Mouse (Mus musculus): ENCODE measurements around the gene Fkrp.

The Fkrp gene

GRCm38 (mm10) chr7:16816475-16817122, at the start of gene Fkrp:
Fkrp (minus strand) TSS chr7:16816732.
- peak in 1 of 2 experiments; percentile 41 for DNase-seq

- DNase-seq: peak in 1 of 2 experiments; percentile 57
Measured at GRCm38 (mm10) chr7:16859902-16860651, 43.5 kb upstream of the Fkrp start.

- DNase-seq: peak in 1 of 2 experiments; percentile 52
Measured at GRCm38 (mm10) chr7:16858336-16858735, 41.8 kb upstream of the Fkrp start.

DNA sequence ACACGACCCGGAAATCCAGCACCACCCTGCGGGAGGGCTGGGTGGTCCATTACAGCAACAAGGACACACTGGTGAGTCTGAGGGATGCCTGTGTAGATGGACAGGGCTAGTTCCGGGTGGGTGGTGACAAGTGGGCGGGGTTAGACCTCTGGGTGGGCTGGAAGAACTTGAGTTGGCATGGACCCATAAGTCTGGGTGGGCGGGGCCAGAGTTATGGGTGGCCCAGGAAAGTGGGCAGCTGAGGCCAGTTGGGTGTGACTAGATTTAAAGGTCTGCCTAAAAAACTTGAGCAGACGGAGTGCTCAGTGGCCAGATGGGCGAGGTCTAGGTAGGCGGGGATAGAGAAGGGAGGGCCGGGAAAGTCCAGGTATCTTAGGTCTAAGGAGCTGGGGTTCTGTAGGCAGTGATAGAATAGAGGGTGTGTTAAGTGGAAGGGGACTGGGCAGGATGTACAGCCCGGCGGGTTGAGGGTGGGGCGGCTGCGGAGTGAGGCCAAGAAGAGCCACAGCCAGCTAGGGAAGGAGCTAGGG, 36.8 kb upstream of the Fkrp start:
- DNase-seq: no peak

- DNase-seq: no peak
Measured at GRCm38 (mm10) chr7:16851636-16852035, 35.1 kb upstream of the Fkrp start.

GRCm38 (mm10) chr7:16848579-16848978, 32.0 kb upstream of the Fkrp start:
- peak in 1 of 2 experiments; percentile 40 for DNase-seq

GRCm38 (mm10) chr7:16847507-16847906, 31.0 kb upstream of the Fkrp start:
- no peak for DNase-seq

GRCm38 (mm10) chr7:16846775-16847174, 30.2 kb upstream of the Fkrp start:
- DNase-seq: no peak

DNA sequence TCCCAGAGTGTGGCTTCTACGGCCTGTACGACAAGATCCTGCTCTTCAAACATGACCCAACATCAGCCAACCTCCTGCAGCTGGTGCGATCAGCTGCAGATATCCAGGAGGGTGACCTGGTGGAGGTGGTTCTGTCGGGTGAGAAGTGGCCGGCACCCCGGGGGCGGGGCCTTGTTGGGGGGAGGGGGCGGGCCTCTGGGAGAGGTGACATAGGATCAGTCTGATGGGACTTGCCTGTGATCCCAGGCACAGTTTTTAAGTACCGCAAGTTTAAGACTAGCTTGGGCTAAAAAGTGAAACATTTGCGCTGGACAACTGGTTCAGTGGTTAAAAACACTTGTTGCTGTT, 29.3 kb upstream of the Fkrp start:
- no peak for DNase-seq

DNA sequence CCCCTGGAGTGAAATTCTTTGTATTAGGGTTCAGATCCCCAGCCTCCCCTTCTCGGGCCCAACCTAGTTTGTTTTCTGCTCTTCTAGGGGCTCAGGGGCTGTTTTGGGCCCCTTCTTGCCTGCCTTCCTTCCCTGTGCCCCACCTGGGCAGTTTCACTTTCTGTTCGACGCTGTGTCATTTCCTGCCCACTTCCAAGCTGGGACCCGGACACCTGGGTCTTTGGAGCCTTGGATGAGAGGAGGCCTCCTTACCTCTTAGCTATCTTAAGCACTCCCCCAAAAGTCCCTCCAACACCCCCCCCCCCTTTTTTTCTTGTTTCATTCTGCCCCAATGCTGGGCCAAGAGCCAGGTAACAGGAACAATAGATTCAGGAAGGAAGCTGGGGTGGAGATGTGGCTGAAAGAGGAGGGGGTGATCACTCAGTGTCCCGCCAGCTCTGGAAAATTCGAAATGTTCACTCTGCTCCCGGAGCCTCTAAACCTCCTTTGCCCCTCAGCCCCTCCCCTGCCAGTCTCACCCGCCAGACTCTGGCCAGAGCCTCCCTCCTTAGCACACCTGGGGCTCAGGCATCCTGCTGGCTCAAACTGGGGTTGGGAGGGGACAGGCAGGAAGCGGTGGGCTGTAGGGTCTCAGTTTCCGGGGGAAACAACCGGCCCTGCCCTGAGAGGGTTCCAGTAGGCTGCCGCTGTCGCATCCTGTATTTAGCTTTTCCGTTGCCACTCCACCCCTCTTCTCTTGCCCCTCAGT, 28.7 kb upstream of the Fkrp start:
- peak; percentile 43 to 45 for DNase-seq

- no peak for DNase-seq
Measured at GRCm38 (mm10) chr7:16844696-16845071, 28.2 kb upstream of the Fkrp start.

DNA sequence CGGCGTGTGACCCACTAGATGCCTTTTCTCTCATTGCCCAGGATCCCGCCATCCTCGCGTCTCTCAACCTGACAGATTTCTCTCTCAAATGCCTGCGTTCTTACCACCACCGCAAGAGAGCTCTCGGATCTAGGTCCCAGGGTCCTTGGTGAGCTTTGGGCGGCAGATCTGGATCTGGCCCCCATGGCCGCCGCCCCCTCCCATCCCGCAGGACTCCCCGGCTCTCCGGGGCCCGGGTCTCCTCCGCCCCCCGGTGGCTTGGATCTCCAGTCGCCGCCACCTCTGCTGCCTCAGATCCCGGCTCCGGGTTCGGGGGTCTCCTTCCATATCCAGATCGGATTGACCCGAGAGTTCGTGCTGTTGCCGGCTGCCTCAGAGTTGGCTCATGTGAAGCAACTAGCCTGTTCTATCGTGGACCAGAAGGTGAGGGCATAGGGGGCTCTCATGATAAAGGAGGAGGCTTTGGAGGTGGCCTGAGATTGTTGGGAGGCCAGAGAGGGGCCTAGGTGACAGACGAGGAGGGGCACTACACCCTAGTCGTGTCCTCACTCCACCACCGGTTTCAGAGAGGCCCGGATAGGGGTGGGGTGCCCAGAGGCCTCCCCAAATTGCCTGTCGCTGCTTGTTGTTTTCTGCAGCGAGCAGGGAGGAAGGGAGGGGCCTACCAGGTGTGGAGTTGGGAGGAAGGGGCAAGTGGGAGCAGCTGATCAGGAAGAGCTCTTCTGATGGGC, 27.1 kb upstream of the Fkrp start:
- peak in 1 of 2 experiments; percentile 25 for DNase-seq

GRCm38 (mm10) chr7:16842645-16843063, 26.1 kb upstream of the Fkrp start, which contains the start of gene Prkd2:
Prkd2 (plus strand) TSS chr7:16842902.
- DNase-seq: peak; percentile 90 to 93

GRCm38 (mm10) chr7:16841561-16842560, 25.3 kb upstream of the Fkrp start:
- no peak for DNase-seq

GRCm38 (mm10) chr7:16841078-16841477, 24.5 kb upstream of the Fkrp start:
- no peak for DNase-seq

- DNase-seq: no peak
Measured at GRCm38 (mm10) chr7:16840109-16840491, 23.6 kb upstream of the Fkrp start.

- DNase-seq: no peak
Measured at GRCm38 (mm10) chr7:16839427-16840108, 23.0 kb upstream of the Fkrp start.

DNA sequence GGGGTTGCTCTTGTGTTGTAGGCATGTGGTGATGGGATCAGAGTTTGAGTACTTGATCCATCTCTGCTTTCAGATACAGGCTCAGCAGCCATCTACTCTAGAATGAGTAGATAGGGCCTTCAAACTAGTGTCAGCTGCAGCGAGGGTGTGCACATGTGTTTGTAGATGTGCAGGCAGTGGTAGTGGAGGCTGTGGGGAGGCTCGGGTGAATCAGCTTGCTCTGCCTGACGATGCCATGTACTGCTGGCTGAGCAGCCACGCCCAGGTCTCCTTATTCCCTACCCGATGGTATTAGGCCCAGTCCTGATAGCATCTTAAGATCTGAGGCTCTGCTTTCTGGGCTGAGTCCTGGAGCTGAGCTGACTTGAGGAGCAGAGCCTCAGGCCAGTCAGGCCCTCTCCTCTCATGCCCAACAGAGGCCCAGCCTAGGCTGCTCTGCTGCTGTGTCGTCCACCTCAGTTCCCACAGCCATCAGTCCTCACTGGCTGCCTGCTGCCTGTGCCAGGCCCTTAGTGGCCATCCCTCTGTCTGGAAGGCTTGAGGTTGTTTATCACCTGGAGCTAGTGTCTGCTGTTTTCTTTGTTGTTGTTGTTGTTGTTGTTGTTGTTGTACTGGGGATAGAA, 22.4 kb upstream of the Fkrp start:
- no peak for DNase-seq

DNA sequence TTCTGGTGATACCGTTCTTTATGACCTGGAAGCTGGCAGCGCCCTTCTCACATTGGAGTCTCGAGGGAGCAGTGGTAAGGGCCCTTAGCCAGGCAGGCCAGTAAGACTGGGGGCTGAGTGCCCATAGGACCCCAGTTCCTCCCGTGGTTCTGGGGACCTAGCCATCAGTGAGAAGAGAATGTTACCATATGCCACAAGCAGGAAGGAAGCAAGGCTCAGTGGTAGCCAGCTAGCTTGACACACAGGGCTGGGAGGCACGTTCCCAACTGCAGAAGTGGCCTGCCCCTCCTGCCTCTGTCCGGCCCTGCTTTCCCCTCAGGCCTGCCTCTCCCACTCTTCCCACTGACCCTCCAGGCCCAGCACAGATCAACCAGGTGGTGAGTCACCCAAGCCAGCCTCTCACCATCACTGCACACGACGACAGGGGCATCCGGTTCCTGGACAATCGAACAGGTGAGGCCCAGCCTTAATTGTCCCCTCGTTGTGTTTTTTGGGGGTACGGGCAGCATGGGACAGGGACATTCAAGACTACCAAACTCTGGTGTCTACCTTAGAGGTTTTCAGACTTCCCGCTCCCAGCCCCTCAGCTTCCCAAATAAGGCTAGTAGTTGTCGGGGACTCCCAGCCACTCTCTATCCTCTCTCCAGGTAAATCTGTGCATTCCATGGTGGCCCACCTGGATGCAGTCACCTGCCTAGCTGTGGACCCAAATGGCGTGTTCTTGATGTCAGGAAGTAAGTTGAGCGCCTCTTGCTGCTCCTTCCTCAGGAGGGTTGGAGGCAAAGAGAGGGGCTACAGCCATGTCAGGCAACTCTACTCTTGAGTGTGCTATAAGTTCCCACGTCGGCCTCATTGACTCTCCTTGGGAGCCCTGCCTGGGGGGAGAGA, 21.6 kb upstream of the Fkrp start:
- DNase-seq: no peak
